Mouse (Mus musculus): ENCODE measurements around the gene Ptbp1.

Gene Ptbp1

DNA sequence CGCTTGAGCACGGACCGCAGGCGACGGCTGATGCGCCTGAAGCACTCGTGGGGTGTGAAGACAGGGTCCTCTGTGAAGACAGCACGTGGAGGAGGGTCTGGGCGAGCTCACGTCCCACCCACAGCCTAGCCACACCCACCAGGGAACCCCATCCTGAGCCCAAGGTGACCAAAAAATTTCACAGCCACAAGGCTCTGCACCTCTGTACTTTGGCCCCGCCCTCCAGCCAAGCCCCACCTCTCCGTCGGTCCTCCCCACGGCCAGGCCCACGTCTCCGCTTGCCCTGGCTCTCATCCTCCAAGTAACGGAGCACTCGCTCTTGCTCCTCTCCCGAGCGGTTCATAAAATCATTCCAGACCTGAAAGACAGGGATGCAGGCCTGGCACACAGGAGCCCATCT lies 58.2 kb downstream of the Ptbp1 start:
- no peak for DNase-seq (ENCODE audit: low read depth in 2 of 2, low spot score in 2 of 2)

Measured in CD8-positive naive resting alpha-beta T cell, adult 2 months (primary cell).